Mouse (Mus musculus): ENCODE results near the gene Osr1. TPM values are rescaled to one million over a fixed set of nuclear protein-coding genes. Genes with fewer than 3 reads are reported as not detected.

Osr1 gene
- 7.8 and 9.2 TPM in 2 replicates for polyA plus RNA-seq (2015; fragmentation: Nextera tagmentation; extraction: Ambion mirVana)

GRCm38 (mm10) chr12:9569971-9570370, at the start of gene Osr1:
TSS of gene Osr1 (plus strand) at chr12:9570116.
- H3K4me3 ChIP-seq (replicated peaks): peak within 1 kb of the TSS; percentile 33
- no peak for ATAC-seq
- WGBS: under 1% methylated on average over 15 of the region's 15 CpGs

GRCm38 (mm10) chr12:9550328-9550727, 19.6 kb upstream of the Osr1 start:
- H3K9me3 ChIP-seq: no peaks in the 10 kb centered on the region
- no peak overlapping the region for H3K4me2 ChIP-seq (replicated peaks)
- no peaks in the 10 kb centered on the region for H3K36me3 ChIP-seq
- H3K4me1 ChIP-seq (replicated peaks): no peaks in the 10 kb centered on the region
- no peak overlapping the region for H3K9ac ChIP-seq (replicated peaks)
- no peak overlapping the region for H3K27ac ChIP-seq
- 92% methylated on average over 2 of the region's 2 CpGs for WGBS
- no peaks in the 10 kb centered on the region for H3K27me3 ChIP-seq
- H3K4me3 ChIP-seq (replicated peaks): no peak overlapping the region
- no peak for ATAC-seq

More at GRCm38 (mm10) chr12:9569971-9570370, at the start of gene Osr1:
- Histone ChIP-seq H3K27me3 (peaks cover 58% of the 10 kb centered on the region), H3K4me1 (replicated peaks) (peaks cover 23% of the 10 kb centered on the region), H3K9ac (replicated peaks) (no peak within 1 kb of the TSS), H3K36me3 (no peaks in the 10 kb centered on the region), H3K4me2 (replicated peaks) (peak within 1 kb of the TSS; percentile 58), H3K27ac (no peak within 1 kb of the TSS), H3K9me3 (no peaks in the 10 kb centered on the region)

- WGBS: 84% methylated on average over 3 of the region's 3 CpGs
Observed at GRCm38 (mm10) chr12:9564956-9565355, 5.0 kb upstream of the Osr1 start.

GRCm38 (mm10) chr12:9570496-9570995, 630 bp downstream of the Osr1 start:
- H3K27ac ChIP-seq: no peak overlapping the region
- no peak for ATAC-seq
- WGBS: under 1% methylated on average over 17 of the region's 17 CpGs
- H3K9me3 ChIP-seq: no peaks in the 10 kb centered on the region
- peaks cover 23% of the 10 kb centered on the region for H3K4me1 ChIP-seq (replicated peaks)
- H3K4me2 ChIP-seq (replicated peaks): peak overlapping the region; percentile 58
- H3K4me3 ChIP-seq (replicated peaks): peak overlapping the region; percentile 33
- no peaks in the 10 kb centered on the region for H3K36me3 ChIP-seq
- peaks cover 64% of the 10 kb centered on the region for H3K27me3 ChIP-seq
- no peak overlapping the region for H3K9ac ChIP-seq (replicated peaks)

More at GRCm38 (mm10) chr12:9564956-9565355, 5.0 kb upstream of the Osr1 start:
- Histone ChIP-seq H3K4me1 (replicated peaks) (peaks cover under 1% of the 10 kb centered on the region), H3K27ac (no peak overlapping the region), H3K4me3 (replicated peaks) (no peak overlapping the region), H3K9ac (replicated peaks) (no peak overlapping the region), H3K4me2 (replicated peaks) (no peak overlapping the region), H3K27me3 (peaks cover 8% of the 10 kb centered on the region), H3K9me3 (no peaks in the 10 kb centered on the region), H3K36me3 (no peaks in the 10 kb centered on the region)
- no peak for ATAC-seq

GRCm38 (mm10) chr12:9571276-9571940, 1.5 kb downstream of the Osr1 start:
- H3K27ac ChIP-seq: no peak overlapping the region
- no peaks in the 10 kb centered on the region for H3K36me3 ChIP-seq
- peaks cover 23% of the 10 kb centered on the region for H3K4me1 ChIP-seq (replicated peaks)
- no peak overlapping the region for H3K4me3 ChIP-seq (replicated peaks)
- H3K27me3 ChIP-seq: peaks cover 72% of the 10 kb centered on the region
- no peak overlapping the region for H3K9ac ChIP-seq (replicated peaks)
- no peak overlapping the region for H3K4me2 ChIP-seq (replicated peaks)
- no peaks in the 10 kb centered on the region for H3K9me3 ChIP-seq
- WGBS: 2% methylated on average over 13 of the region's 13 CpGs
- no peak for ATAC-seq

GRCm38 (mm10) chr12:9572022-9572421, 2.1 kb downstream of the Osr1 start:
- Histone ChIP-seq H3K4me3 (replicated peaks) (no peak overlapping the region), H3K36me3 (no peaks in the 10 kb centered on the region), H3K27ac (no peak overlapping the region), H3K4me2 (replicated peaks) (no peak overlapping the region), H3K9me3 (no peaks in the 10 kb centered on the region), H3K27me3 (peaks cover 79% of the 10 kb centered on the region), H3K4me1 (replicated peaks) (peaks cover 23% of the 10 kb centered on the region), H3K9ac (replicated peaks) (no peak overlapping the region)
- ATAC-seq: no peak
- WGBS: 6% methylated on average over 4 of the region's 4 CpGs

GRCm38 (mm10) chr12:9573682-9574081, 3.8 kb downstream of the Osr1 start:
- WGBS: under 1% methylated on average over 12 of the region's 12 CpGs
- H3K4me3 ChIP-seq (replicated peaks): peak overlapping the region; percentile 35; the same call in 1 of the 2 replicates
- no peak overlapping the region for H3K9ac ChIP-seq (replicated peaks)
- no peaks in the 10 kb centered on the region for H3K36me3 ChIP-seq
- no peak for ATAC-seq
- H3K27me3 ChIP-seq: peaks cover 95% of the 10 kb centered on the region
- H3K27ac ChIP-seq: no peak overlapping the region
- H3K4me1 ChIP-seq (replicated peaks): peaks cover 23% of the 10 kb centered on the region
- H3K4me2 ChIP-seq (replicated peaks): peak overlapping the region; percentile 55
- no peaks in the 10 kb centered on the region for H3K9me3 ChIP-seq

GRCm38 (mm10) chr12:9574244-9574871, 4.4 kb downstream of the Osr1 start:
- Histone ChIP-seq H3K27ac (no peak overlapping the region), H3K4me3 (replicated peaks) (peak overlapping the region; percentile 35), H3K4me1 (replicated peaks) (peaks cover 26% of the 10 kb centered on the region), H3K27me3 (peaks cover 97% of the 10 kb centered on the region), H3K9me3 (no peaks in the 10 kb centered on the region), H3K36me3 (no peaks in the 10 kb centered on the region), H3K4me2 (replicated peaks) (peak overlapping the region; percentile 55), H3K9ac (replicated peaks) (no peak overlapping the region; the same call in 1 of the 2 replicates)
- peak; percentile 67 for ATAC-seq
- WGBS: under 1% methylated on average over 37 of the region's 38 CpGs

- Histone ChIP-seq H3K9ac (replicated peaks) (no peak overlapping the region), H3K27ac (no peak overlapping the region), H3K36me3 (no peaks in the 10 kb centered on the region), H3K9me3 (no peaks in the 10 kb centered on the region), H3K27me3 (peaks cover 100% of the 10 kb centered on the region), H3K4me3 (replicated peaks) (no peak overlapping the region; the same call in 1 of the 2 replicates), H3K4me1 (replicated peaks) (peaks cover 28% of the 10 kb centered on the region), H3K4me2 (replicated peaks) (no peak overlapping the region)
- WGBS: 2% methylated on average over 21 of the region's 21 CpGs
- ATAC-seq: no peak
Observed at GRCm38 (mm10) chr12:9575158-9576042, 5.5 kb downstream of the Osr1 start.

- no peaks in the 10 kb centered on the region for H3K36me3 ChIP-seq
- peaks cover 30% of the 10 kb centered on the region for H3K4me1 ChIP-seq (replicated peaks)
- no peak overlapping the region for H3K9ac ChIP-seq (replicated peaks)
- no peak overlapping the region for H3K4me2 ChIP-seq (replicated peaks)
- no peak overlapping the region; the same call in 1 of the 2 replicates for H3K4me3 ChIP-seq (replicated peaks)
- H3K9me3 ChIP-seq: no peaks in the 10 kb centered on the region
- ATAC-seq: no peak
- 2% methylated on average over 18 of the region's 18 CpGs for WGBS
- peaks cover 100% of the 10 kb centered on the region for H3K27me3 ChIP-seq
- H3K27ac ChIP-seq: no peak overlapping the region
Observed at GRCm38 (mm10) chr12:9576043-9576538, 6.2 kb downstream of the Osr1 start.

- no peak overlapping the region for H3K4me3 ChIP-seq (replicated peaks)
- no peak for ATAC-seq
- H3K9me3 ChIP-seq: no peaks in the 10 kb centered on the region
- H3K4me1 ChIP-seq (replicated peaks): peaks cover 32% of the 10 kb centered on the region
- H3K36me3 ChIP-seq: no peaks in the 10 kb centered on the region
- H3K27ac ChIP-seq: no peak overlapping the region
- H3K9ac ChIP-seq (replicated peaks): no peak overlapping the region
- 5% methylated on average over 2 of the region's 2 CpGs for WGBS
- peaks cover 100% of the 10 kb centered on the region for H3K27me3 ChIP-seq
- no peak overlapping the region for H3K4me2 ChIP-seq (replicated peaks)
Observed at GRCm38 (mm10) chr12:9577610-9578009, 7.7 kb downstream of the Osr1 start.

Measured in midbrain, embryonic 13.5 days (tissue).